Mouse (Mus musculus): ENCODE data around the gene Macf1.

Macf1 gene

DNA sequence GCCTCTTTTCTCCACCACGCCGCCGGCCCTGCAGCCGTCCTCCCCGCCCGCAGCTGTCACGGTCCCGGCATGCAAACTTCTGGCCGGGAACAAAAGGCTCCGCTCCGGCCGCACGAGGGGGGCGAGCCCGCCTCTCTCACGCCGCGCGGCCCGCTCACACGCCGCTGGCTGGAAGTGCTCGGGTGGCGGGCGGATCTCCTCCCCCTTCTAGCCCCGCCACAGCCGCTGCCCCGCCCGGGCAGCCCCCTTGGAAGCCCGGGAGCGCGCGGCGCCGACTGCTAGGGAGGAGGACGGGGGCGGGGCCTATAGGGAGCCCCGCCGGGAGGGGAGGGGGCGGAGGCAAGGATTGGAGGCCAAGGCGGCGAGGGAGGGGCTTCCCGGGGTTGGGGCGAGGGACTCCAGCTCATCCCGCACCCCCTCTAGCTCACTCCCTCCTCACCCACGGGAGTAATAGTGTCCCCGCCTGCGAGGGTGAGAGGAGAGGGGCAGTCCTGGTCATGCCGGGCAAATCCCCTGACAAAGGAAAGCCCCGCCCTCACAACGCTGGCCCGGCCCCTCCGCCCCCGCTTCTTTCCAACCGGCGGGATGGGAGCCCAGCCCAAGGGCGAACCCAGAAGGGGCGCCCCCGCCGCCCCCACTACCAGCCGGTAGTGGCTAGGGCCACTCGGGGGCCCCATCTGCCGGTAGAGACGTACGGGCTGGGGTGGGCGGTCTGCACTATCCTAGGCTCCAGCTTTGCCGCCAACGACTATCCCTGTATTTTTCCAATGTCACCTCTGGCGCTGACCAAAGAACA lies 272.2 kb downstream of the Macf1 start:
- in situ Hi-C loops (cut with MboI; ENCODE audit: low sequenced_read_pairs): no loop called here

DNA sequence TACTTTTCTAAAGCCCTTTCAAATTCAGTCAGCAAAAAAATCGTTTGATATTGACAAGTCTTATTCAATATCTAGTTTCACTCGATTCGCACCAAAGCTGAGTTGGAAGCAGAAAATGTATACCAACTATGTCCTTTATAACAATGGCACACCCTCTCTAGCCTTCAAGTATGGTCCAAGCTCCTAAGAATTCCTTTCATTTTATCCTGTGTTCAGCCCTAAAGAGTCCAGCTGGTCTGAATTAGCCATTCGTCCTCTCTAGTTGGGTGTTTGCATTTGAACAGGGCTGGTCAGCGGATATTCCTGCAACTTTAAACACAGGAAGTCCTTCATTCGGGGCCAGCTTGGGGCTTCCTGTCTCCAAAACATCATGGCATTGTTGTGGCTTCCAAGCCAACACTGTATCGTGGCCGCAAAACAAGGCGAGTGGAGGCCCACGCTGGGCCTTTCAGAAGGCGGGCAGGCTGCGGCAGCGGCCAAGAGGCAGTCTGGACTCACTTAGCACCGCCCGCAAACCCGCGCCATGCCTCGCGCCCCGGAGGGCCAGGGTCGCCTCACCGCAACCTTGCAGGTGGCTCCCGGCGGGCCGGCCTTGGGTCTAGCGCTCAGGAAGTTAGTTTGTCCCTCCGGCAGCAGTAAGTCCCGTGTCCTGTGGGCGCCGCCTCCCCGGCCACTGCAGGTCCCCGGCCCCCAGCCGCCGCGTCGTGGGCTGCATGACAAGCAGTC lies 273.0 kb downstream of the Macf1 start:
- in situ Hi-C loops (cut with MboI; ENCODE audit: low sequenced_read_pairs): no loop called here

DNA sequence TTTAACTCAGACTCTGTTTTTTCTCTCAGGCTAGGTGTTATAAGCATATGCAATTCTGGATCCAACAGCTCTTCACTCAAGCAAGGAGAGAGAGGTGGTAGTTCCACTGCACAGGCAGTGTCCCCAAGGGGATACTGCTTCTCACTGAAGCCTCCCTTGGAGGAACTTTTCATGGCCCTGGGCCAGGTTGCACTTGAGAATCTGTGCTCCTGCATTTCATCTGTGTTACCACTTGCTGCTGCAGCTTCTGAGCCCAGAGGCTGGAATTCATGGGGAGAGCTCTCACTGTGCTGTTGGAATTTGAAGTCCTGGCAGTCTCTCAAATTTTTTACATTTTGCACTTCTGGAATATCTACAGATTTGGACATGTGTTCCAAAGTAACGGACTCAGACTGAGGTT lies 274.4 kb downstream of the Macf1 start:
- in situ Hi-C loops (cut with MboI; ENCODE audit: low sequenced_read_pairs): no loop called here

DNA sequence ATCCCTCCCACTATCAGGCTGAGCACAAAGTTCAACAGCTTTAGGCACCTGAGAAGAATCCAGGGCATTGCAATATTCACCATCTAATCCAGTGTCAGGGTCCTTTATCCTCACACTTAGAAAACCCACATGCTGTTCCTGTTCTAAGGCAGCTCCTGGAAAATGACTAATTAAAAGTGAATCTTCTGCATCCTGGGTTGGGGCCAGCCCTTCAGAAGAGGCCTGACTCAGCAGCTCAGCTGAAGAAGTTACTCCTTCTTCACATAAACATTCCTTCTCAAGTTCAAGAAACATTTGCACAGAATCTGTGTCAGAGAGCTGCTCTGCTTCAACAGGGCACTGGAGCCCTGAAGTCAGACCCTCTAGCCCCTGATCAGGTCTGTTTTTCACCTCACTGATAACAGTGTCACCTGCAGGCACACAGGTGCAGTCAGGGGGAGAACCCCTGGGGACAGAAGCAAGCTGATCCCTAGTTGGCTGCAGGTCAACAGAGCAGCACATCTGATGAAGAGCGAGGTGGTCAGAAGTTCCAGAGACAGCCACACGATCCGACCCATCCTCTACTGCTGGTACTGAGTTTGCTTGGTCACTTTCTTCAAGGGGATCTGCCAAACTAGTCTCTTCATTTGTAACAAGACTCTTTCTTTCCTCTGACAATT lies 275.0 kb downstream of the Macf1 start:
- in situ Hi-C loops (cut with MboI; ENCODE audit: low sequenced_read_pairs): no loop called here

DNA sequence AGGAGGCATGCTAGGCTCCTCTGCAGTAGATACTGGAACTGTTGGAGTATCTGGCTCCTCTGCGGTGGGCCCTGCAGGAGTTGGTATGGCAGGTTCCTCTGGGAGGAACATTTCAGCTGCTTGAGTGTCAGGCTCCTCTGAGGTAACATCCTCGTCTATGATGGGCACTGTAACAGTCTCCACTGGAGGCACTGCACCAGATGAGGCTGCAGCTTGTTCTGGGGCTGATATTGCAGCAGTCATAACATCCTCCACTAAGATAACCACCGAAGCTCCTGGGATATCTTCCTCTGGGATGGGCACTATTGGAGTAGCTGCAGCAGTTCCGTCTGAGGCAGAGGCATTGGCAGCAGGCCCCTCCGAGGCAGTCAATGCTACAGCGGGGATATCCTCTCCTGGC lies 276.4 kb downstream of the Macf1 start:
- in situ Hi-C loops (cut with MboI; ENCODE audit: low sequenced_read_pairs): no loop called here

DNA sequence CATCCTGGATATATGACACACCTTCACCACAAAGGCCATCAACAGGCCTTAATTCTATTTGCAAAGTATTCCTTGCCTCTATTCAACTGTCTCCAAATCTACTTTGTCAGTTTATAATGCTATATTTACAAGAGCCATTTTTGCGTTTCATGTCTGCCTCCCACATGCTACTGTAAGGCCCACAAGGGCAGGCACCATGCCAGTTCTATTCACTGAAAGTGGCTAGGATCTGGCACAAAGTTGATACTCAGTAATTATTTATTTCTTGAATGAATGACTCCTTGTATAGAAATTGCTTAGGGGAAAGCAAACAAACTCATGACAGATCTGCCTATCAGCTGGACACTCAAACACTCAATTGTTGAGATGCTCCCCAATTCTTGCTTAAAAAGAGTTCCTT lies 280.1 kb downstream of the Macf1 start:
- in situ Hi-C loops (cut with MboI; ENCODE audit: low sequenced_read_pairs): no loop called here

DNA sequence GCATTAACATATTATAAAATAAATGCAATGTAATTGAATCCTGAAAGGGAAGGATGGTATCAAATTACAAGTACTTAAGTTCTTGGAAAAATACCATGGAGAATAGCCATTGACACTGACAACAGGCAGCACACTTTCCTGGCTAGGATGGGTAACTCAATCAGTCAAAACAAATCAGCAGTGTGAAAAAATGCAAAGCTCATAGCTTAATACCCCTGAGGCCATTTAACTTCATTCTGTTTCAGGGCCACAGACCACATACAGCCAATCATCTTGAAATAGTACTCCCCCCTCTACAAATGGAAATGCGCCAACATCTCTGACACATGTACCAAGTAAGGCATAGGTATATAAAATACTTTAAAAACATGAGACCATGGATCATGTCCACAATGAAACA lies 281.9 kb downstream of the Macf1 start:
- in situ Hi-C loops (cut with MboI; ENCODE audit: low sequenced_read_pairs): no loop called here

DNA sequence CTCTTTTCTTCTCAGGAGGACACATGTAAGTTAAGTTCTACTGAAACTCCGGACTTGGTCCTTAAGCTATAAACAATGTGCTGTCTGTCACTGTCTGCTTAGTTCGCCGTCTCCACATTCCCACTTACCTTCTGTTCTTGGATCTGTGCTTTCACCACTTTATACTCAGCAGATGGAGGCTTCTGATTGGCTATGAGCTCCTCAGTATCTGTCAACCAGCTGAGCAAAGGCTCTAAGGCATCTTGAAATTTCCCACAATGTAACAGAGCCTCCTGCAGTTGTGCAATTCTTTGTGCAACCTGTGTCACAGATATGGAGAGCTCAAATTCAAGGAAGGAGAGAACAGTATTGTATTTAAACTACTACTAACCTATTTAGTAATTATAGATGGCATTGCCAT lies 282.9 kb downstream of the Macf1 start:
- in situ Hi-C loops (cut with MboI; ENCODE audit: low sequenced_read_pairs): no loop called here

DNA sequence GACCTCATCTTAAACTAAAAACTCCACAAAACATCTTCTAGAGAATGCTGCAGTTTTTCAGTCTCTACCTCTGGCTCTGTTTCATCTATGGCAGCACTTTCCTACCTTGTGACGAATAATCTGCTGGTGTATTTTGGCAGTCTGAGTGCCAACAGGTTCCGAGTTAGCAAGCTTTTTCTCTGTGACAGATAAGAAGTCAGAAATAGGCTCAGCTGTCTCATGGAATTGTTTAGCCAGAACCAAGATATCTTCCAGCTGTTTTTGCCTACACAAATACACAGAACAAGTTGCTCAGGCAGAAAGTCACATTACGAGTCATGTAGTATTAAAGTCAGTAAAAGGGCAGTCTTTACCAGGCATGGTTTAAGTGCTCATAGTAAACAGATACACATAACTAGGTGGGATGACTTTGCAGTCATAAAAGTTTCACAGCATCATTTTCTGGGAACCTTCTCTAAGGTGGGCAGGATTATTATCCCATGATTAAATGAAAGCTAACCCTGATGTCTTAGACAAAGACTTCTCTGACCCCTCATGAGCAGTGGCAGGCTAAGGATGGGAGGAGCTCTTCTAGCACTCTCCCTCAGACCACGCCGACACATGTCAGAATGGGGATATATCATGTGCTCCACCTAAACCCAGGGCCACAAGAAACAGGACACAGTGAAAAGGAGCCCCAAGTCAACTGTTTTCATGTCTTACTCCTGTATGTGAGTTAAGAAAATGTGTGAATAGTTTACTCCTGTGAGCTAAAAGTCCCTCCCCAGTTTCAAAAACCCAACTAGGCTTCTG lies 286.3 kb downstream of the Macf1 start:
- in situ Hi-C loops (cut with MboI; ENCODE audit: low sequenced_read_pairs): no loop called here

DNA sequence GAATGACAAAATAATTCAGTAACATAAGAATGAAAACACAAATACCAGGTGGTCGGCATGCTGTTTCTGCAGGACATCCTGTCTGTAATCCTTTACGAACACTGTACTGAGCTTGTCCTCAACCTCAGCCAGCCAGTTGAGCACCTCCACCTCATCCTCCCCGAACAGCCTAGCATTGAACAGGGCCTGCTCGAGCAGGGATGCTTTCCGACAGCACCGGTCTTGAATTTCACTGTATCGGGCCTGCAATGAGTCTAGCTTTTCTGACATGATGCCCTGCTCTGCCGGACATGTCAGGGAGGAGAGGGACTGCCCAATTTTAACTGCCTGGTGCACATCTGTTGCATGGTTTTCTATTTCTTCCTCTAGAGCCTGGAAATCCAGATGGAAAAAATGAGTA lies 287.1 kb downstream of the Macf1 start:
- in situ Hi-C loops (cut with MboI; ENCODE audit: low sequenced_read_pairs): no loop called here

DNA sequence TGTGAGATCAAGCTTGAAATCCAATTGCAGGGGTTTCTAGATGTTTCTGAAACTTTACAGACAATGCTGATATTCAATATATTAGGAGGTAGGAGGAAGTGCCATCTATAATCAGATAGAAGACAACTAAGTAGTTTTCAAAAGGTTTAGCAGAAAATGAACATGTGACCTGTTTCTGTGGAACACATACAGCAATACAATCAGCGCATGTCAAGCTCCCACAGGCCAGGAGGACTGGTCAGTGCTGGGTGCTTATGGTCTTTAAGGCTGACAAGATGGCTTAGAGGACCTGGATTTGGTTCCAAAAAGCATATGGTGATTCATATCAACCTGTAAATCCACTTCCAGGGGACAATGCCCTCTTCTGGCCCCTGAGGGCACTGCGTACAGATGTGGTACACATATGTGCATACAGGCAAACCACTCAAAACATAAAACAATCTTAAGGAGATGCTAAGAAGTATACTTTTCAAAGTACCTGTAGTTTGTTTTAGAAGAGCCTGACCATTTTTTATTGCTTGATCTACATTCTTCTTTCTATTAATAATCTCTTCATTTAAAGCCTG lies 288.6 kb downstream of the Macf1 start:
- in situ Hi-C loops (cut with MboI; ENCODE audit: low sequenced_read_pairs): no loop called here

DNA sequence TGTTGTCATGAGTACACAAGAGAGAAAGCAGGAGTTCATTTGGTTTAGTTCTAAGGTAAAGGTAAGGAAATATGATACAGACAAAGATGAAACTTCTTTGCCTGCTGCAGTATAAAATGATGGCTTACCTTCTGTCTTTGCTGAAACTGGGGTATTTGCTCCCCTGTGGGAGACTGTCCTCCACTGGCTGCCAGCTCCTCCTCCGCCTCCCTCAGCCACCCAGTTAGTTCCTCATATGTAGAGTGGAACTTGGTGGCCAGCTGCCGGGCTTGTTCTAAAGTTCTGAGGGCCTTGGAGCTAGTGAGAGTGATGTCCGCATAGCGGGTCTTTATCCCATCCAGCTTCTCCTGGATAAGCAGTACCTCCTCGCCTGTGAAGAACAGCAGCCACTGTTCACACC lies 289.3 kb downstream of the Macf1 start:
- in situ Hi-C loops (cut with MboI; ENCODE audit: low sequenced_read_pairs): no loop called here

DNA sequence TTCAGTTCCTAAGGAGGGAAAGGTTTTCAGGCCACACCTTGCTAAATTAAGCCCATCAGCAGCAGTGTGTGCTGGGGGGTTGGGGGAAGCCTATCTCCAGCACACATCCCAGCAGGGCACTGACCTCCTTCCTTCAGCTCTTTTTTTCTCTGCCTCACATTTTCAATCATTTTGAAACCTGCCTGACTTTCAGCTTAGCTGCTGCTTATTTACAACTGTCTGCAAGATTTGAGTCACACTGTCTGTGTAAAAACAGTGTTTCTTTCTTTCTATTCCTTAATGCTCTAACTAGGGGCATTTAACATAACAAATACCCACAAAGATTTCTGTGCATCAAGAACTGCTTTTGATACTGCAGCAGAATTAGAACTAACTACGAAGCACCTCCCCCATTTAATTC lies 289.9 kb downstream of the Macf1 start:
- in situ Hi-C loops (cut with MboI; ENCODE audit: low sequenced_read_pairs): no loop called here

DNA sequence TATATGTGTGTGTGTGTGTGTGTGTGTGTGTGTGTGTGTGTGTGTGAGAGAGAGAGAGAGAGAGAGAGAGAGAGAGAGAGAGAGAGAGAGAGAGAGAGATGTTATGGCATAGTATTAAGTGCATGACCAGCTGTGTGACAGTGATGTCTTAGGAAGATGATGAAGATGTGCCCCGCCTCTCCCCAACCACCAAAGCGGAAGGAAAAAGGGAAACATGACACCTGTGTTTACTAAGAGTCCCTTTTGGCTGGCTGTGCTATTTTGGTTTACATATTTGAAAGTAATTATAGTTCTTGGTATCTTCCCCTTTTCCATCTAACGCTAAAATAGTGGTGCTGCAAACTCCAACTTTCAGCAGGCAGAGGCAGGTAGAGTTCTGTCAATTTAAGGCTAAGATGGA lies 291.2 kb downstream of the Macf1 start:
- in situ Hi-C loops (cut with MboI; ENCODE audit: low sequenced_read_pairs): no loop called here

DNA sequence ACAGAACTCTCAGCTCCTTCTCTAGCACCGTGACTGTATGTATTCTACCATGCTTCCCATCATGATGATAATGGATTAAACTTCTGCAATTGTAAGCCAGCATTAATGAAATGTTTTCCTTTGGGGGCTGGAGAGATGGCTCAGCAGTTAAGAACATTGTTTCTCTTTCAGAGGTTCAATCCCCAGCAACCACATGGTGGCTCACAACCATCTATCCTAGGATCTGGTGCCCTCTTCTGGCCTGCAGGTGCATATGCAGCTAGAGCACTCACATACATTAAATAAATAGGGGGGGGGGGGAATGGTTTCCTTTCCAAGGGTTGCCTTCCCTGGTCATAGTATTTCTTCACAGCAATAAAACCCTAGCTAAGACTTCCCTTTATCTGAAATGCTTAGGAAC lies 292.0 kb downstream of the Macf1 start:
- in situ Hi-C loops (cut with MboI; ENCODE audit: low sequenced_read_pairs): no loop called here

DNA sequence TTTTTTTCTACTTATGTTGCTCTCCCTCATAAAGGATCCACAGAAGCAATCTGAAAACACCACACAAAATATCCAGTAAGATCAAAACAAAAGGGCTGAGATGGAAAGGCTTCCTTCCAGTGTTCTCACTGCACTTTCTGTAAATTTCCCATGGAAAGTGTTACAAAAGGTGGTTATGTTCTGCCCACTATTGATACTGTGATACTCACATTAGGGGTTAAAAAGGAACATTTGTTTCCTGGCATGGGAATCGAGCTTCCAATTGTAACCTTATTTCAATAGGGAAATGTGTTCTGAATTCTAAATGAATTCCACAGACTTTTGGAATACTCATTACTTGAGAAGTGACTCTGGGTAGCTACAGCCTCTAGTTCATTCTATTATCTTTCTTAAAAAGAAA lies 299.1 kb downstream of the Macf1 start:
- in situ Hi-C loops (cut with MboI; ENCODE audit: low sequenced_read_pairs): no loop called here

DNA sequence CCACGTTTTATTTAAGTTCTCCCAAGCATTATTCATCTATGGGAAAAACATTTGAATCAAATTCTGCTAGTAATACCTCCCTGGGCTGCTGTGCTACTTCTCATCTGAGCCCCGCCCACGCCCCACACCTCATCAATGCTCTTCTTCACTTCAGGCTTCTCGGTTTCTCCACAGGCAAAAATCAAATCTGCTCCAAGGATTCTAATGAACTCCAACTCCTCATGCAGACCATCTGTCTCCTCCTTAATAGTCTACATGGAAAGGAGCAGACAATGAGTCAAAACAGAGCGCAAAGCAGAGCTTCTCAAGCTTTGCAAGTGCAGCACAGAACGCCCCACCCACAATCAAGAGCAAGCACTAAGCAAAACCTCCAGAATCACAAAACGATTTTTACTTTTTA lies 301.0 kb downstream of the Macf1 start:
- in situ Hi-C loops (cut with MboI; ENCODE audit: low sequenced_read_pairs): no loop called here

DNA sequence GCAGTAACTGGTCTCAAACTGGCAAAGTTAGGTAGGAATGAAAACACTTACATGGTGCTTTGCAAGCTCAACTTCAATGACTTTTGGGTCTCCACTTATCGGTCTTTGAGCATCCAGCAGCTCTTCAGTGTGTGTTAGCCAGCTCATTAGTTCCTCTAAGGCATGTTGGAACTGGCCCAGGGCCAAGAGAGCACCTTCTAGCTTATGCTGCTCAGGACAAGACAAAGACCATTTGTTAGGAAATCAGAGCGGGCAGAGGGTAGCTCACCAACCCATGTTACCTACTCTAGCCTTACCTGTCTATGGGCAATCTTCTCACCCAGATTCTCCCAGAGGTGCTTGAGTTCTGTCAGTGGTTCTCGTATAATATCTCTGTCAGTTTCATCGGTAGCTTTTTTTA lies 302.1 kb downstream of the Macf1 start:
- in situ Hi-C loops (cut with MboI; ENCODE audit: low sequenced_read_pairs): no loop called here

DNA sequence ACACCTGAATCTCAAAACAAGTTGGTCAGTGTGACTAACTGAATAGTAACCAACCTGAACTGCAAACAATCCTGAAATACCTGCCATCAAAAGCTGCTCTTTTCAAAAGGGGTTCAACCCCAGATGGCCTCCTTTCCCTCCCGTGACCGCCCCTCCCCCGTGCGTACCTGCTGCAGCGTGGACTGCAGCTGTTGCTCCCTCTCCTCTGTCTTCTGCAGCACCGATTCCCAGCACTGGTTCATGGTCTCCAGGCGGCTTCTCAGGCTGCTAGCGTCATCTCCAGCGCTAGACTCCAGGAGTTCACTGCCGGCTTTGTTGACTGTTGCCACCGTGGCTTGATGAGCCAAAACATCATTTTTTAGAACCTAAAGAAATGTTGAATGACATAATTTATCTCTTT lies 302.6 kb downstream of the Macf1 start:
- in situ Hi-C loops (cut with MboI; ENCODE audit: low sequenced_read_pairs): no loop called here

DNA sequence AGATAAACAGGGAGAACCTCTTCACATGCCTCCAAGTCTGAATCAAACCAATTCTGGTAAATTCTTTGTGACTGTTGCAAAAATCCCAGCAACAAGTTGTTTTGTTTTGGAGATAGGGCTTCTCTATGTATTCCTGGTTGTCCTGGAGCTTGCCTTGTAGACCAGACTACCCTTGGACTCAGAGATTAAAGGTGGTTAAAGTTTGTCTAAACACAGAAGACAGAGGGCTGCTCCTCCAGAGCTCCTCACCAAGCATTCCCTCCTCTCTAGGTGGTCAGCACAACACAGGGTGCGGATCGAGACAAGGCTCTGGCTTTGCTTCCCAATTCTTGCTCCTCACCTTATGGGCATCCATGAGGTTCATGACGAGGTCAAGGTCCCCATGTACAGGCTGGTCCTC lies 308.1 kb downstream of the Macf1 start:
- in situ Hi-C loops (cut with MboI; ENCODE audit: low sequenced_read_pairs): no loop called here
